Mouse (Mus musculus) lung, adult 2 months (tissue): ENCODE data around the gene Akirin2.

Source experiments
- CTCF ChIP-seq: fragments of 200-500 bp; IDR thresholded peaks from 2 replicates; pipeline ENCODE4 v1.5.1; 2011; ENCODE audit warnings: mild to moderate bottlenecking, low read length, control low read depth; ENCODE audit not compliant: insufficient read depth
- POLR2A ChIP-seq: fragments of 200-500 bp; IDR thresholded peaks from 2 replicates; pipeline ENCODE4 v1.6.1; 2011; ENCODE audit warnings: low read depth, mild to moderate bottlenecking, control low read depth, low read length, borderline replicate concordance; ENCODE audit errors: extremely low read depth

GRCm38 (mm10) chr4:34549981-34550747 is 573 bp upstream of the Akirin2 start:
- TF ChIP-seq POLR2A: peak; percentile 81; the same call in 1 of the 2 replicates
- no peak for TF ChIP-seq CTCF
